Mouse (Mus musculus) left cerebral cortex, adult 6 months (tissue): ENCODE measurements around the gene Oard1. TPM values are rescaled to one million over a fixed set of nuclear protein-coding genes. Genes with fewer than 3 reads are reported as not detected.

Source experiments
- long read RNA-seq, 2 experiments: library from polyadenylated mRNA; unstranded; transcript quantifications; one replicate each; pipeline ENCODE4 v2.0.0; 2019 to 2020
- polyA plus RNA-seq: library from polyadenylated mRNA; unstranded; fragments of <200 nt; fragmentation: Nextera tagmentation; gene quantifications from 2 replicates; pipeline ENCODE4 v1.2.3, GENCODE M21; 2021

Gene Oard1
- 26.5 and 28.5 TPM in 2 replicates for polyA plus RNA-seq
- long read RNA-seq, experiment 1, transcript Oard1-202 (6 exons, 1,324 nt) = major isoform, 24 of 44 reads
- long read RNA-seq, experiment 1, partial matches to known transcripts = 5 of 44 reads
- long read RNA-seq, experiment 1, other reads (novel, unspliced or antisense) = 11 of 44 reads
- long read RNA-seq, experiment 2, transcript Oard1-202 (6 exons, 1,324 nt) = major isoform, 16 of 41 reads
- long read RNA-seq, experiment 2, partial matches to known transcripts = 1 of 41 reads
- long read RNA-seq, experiment 2, other reads (novel, unspliced or antisense) = 21 of 41 reads

DNA sequence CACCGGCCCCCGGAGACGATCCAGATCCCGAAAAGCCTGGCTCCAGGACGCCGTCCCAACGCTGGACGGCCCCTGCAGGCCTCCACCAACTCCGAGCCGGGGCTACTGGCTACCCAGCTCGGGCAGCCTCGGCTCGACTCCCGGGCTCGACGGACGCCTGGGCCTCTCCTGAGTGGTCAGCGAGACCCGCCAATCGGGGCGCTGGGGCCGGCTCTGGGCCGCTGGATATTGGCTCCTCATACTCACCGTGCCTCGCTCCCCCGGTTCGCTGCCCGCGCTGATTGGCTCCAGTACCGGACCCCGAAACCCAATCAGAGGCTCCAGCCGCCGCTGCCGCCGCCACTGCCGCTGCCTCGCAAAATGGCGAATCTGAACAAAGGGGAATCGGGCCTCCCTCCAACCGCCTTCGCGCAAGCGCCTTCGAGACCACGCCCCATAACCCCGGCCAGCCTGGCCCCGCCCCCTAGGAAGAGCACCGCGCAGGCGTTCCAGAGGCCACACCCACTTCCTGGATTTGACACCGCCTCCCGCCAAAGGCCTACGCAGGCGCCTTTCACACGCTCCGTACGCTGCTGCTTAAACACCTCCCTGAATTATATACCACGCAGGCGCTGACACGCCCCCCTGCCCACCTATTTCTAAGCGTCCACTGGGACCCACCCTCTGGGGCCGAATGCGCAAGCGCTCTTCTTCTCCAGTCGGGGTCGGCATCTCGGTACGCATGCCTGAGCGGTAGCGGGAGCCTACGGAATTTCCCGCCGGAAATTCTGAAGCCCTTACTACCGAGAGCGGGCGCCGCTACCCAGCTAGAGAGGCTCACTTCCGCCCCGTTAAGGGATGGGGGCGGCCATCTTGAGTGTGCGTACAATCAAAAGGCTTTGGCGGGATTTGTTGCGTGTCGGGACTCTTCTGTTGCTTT lies at the start of gene Oard1, which contains the start of gene Nfya:
Oard1 (plus strand) TSS at position 635 of the 919 bp plus-strand sequence.
Nfya (minus strand) TSS at position 527 of the 919 bp plus-strand sequence.

DNA sequence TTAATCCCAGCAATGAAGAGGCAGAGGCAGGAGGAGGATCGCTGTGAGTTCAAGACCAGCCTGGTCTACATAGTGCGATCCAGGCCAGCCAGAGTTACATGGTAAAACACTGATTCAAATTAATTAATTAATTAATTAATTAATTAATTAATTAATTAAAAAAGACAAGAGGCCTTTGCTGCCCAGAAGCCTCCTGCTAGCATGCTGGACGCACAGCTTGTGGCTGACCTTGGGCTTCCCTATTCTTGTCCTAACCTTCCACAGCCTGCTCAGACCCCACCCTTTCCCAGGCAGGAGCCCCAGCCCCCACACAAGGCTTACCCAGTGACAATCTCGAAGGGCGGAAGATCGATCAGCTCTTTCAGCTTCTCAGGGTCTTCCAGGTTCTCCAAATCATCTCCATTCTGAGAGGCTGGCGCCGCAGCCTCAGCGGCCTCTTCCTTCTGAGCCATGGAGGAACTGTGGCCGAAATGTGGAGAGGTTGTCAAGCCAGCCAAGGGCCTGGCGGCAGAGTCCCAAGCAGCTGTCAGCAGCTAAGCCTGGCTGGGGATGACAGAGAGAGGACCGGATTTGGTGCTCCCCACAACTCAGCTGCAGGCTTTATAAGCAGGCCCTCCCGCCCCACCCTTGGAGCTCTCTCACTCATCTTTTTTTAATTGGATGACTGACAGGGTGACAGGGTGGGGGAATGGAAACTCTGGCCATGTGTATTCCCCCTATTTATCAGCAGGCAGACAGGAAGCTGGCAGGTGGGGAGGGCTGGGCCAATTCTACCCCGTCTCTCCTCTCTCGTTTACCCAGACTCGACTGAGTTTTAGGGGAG lies 22.6 kb downstream of the Oard1 start, which contains the start of gene Apobec2:
Apobec2 (minus strand) TSS at position 773 of the 823 bp plus-strand sequence.

DNA sequence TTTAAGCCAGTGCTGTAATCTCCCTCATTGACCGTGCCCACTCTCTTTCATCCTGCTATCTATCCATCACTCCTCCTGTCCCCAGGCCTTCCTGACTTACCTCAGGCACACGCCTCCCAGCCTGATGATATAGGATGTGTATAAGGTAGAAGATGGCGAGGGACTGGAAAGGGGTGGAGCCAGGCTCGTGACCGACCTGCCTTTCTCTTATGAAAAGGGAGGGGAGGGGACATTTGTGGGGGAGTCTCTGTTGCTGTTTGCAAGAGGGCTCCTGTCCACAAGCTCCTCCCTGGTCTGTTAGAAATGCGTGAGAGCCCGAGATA lies 41.5 kb downstream of the Oard1 start, which contains the start of gene Tspo2:
Tspo2 (minus strand) TSS at position 170 of the 323 bp plus-strand sequence.

DNA sequence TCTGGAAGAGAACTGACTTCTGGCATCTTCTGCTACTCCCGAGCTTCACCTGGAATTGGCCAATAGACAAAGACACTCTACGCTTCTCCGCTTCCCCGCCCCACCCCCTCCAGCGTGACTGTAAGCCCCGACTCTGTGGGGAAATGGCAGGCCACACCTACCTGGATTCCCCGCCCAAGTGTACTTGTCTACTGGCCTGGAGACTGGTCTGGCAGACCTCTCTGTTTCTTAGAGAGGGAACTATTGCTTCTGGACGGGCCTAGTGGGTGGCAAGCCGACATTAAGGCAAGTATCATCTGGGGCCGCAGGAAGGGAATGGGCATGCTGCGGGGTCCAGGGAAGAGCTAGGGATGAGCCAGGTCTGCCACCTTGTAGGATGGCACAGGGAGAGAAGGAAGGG lies 44.9 kb downstream of the Oard1 start, which contains the start of gene Unc5cl:
Unc5cl (plus strand) TSS at position 214 of the 400 bp plus-strand sequence.

Other genes starting within 250 kb of the Oard1 start
- not detected in 2 replicates for gene A530064D06Rik, start 242.7 kb upstream of the Oard1 start, polyA plus RNA-seq
- gene Trem1, start 177.2 kb upstream of the Oard1 start, polyA plus RNA-seq = not detected in 2 replicates
- 0.15 TPM in 1 of 2 replicates, not detected in the other for gene Trem3, start 162.2 kb upstream of the Oard1 start, polyA plus RNA-seq
- gene Treml4, start 145.7 kb upstream of the Oard1 start, polyA plus RNA-seq = 0.18 TPM in 1 of 2 replicates, not detected in the other
- 0.04 and 0.18 TPM in 2 replicates for gene Treml2, start 110.5 kb upstream of the Oard1 start, polyA plus RNA-seq
- 0.11 TPM in 1 of 2 replicates, not detected in the other for gene B430306N03Rik, start 93.9 kb upstream of the Oard1 start, polyA plus RNA-seq
- 33.7 and 42.8 TPM in 2 replicates for gene Trem2, start 63.6 kb upstream of the Oard1 start, polyA plus RNA-seq
- gene Treml1, start 50.1 kb upstream of the Oard1 start, polyA plus RNA-seq = 0.11 and 0.16 TPM in 2 replicates
- 1.4 and 2.7 TPM in 2 replicates for gene Nfya, start 108 bp upstream of the Oard1 start, polyA plus RNA-seq
- gene Apobec2, start 22.9 kb downstream of the Oard1 start, polyA plus RNA-seq = 0.13 TPM in 1 of 2 replicates, not detected in the other
- 0.03 TPM in 1 of 2 replicates, not detected in the other for gene Tspo2, start 41.5 kb downstream of the Oard1 start, polyA plus RNA-seq
- gene Unc5cl, start 44.9 kb downstream of the Oard1 start, polyA plus RNA-seq = 0.08 and 0.22 TPM in 2 replicates